Mouse (Mus musculus) myocyte (in vitro differentiated cells): Measurements from ENCODE around the gene Gm28038. TPM values are rescaled to one million over a fixed set of nuclear protein-coding genes. Genes with fewer than 3 reads are reported as not detected.
A peak's percentile ranks its signal among the peaks of the same experiment; 100 is the strongest.

Source experiments
- H3K27me3 ChIP-seq: one replicate; pipeline ENCODE4 v1.6.1; 2011; ENCODE audit not compliant: control insufficient read depth, insufficient read depth, insufficient read length
- H3K36me3 ChIP-seq: one replicate; pipeline ENCODE4 v1.6.1; 2011; ENCODE audit not compliant: control insufficient read depth, insufficient read depth
- H3K4me2 ChIP-seq: one replicate; pipeline ENCODE4 v1.6.1; 2011; ENCODE audit warnings: low read depth, control low read depth
- H3K4me3 ChIP-seq: one replicate; pipeline ENCODE4 v1.5.1; 2011; ENCODE audit warnings: mild to moderate bottlenecking, control low read depth, moderate library complexity
- H3K79me2 ChIP-seq: one replicate; pipeline ENCODE4 v1.6.1; 2011; ENCODE audit not compliant: control insufficient read depth, insufficient read depth
- H3ac ChIP-seq: one replicate; pipeline ENCODE4 v1.6.1; 2011; ENCODE audit not compliant: control insufficient read depth, insufficient read length
- CEBPB ChIP-seq: IDR thresholded peaks from 2 replicates; pipeline ENCODE4 v1.6.1; 2011; ENCODE audit warnings: mild to moderate bottlenecking, moderate library complexity; ENCODE audit not compliant: poor library complexity, insufficient read depth, severe bottlenecking
- E2F4 ChIP-seq: IDR thresholded peaks from one replicate; pipeline ENCODE4 v1.6.1; 2011; ENCODE audit warnings: mild to moderate bottlenecking, control low read depth, moderate library complexity; ENCODE audit not compliant: insufficient read depth
- MAX ChIP-seq: IDR thresholded peaks from one replicate; pipeline ENCODE4 v1.6.1; 2011; ENCODE audit warnings: low read depth, mild to moderate bottlenecking, control low read depth
- MYOD1 ChIP-seq, 3 experiments: IDR thresholded peaks; one replicate each; pipeline ENCODE4 v1.6.1; 2011; ENCODE audit warnings: control low read depth in 2 of 3, low read depth in 2 of 3, mild to moderate bottlenecking in 2 of 3, moderate library complexity in 1 of 3; ENCODE audit not compliant: insufficient read length in 2 of 3, control insufficient read depth in 1 of 3
- MYOG ChIP-seq, 3 experiments: IDR thresholded peaks; one replicate each; pipeline ENCODE4 v1.6.1; 2011; ENCODE audit warnings: control low read depth in 2 of 3, low read depth in 2 of 3, mild to moderate bottlenecking in 2 of 3; ENCODE audit not compliant: insufficient read length in 2 of 3, control insufficient read depth in 1 of 3, insufficient read depth in 1 of 3
- POLR2A ChIP-seq: IDR thresholded peaks from one replicate; pipeline ENCODE4 v1.6.1; 2011; ENCODE audit warnings: low read depth, mild to moderate bottlenecking, control low read depth, moderate library complexity; ENCODE audit not compliant: insufficient read length
- POLR2AphosphoS2 ChIP-seq: IDR thresholded peaks from one replicate; pipeline ENCODE4 v1.6.1; 2011; ENCODE audit warnings: low read depth, control low read depth; ENCODE audit not compliant: insufficient read length
- REST ChIP-seq: IDR thresholded peaks from one replicate; pipeline ENCODE4 v1.6.1; 2011; ENCODE audit warnings: mild to moderate bottlenecking, control low read depth, moderate library complexity; ENCODE audit not compliant: insufficient read depth, insufficient read length
- SRF ChIP-seq: IDR thresholded peaks from one replicate; pipeline ENCODE4 v1.6.1; 2011; ENCODE audit warnings: low read depth; ENCODE audit not compliant: control insufficient read depth, insufficient read length
- TCF12 ChIP-seq: IDR thresholded peaks from one replicate; pipeline ENCODE4 v1.6.1; 2011; ENCODE audit warnings: mild to moderate bottlenecking, control low read depth; ENCODE audit not compliant: poor library complexity, insufficient read depth, severe bottlenecking
- TCF3 ChIP-seq: IDR thresholded peaks from one replicate; pipeline ENCODE4 v1.6.1; 2011; ENCODE audit warnings: low read depth, control low read depth; ENCODE audit not compliant: insufficient read length
- USF1 ChIP-seq: IDR thresholded peaks from one replicate; pipeline ENCODE4 v1.6.1; 2011; ENCODE audit warnings: low read depth, mild to moderate bottlenecking, control low read depth, moderate library complexity
- polyA plus RNA-seq: library from polyadenylated mRNA; unstranded; fragments of >200 nt; fragmentation: generic; extraction: Trizol; gene quantifications from one replicate; pipeline ENCODE4 v1.2.1, GENCODE M21; 2012; ENCODE audit warnings: missing spikeins

The Gm28038 gene
- polyA plus RNA-seq, 1 experiment = not detected

- Histone ChIP-seq H3ac (no peak overlapping the region), H3K27me3 (no peaks in the 10 kb centered on the region), H3K4me2 (peak overlapping the region; percentile 94), H3K36me3 (peaks cover 15% of the 10 kb centered on the region), H3K79me2 (peaks cover 67% of the 10 kb centered on the region), H3K4me3 (peak overlapping the region; percentile 78)
- no peak for TF ChIP-seq POLR2AphosphoS2
- TF ChIP-seq TCF12 = no peak
- TF ChIP-seq MYOG (IDR thresholded peaks at IDR 0.05; ENCODE audit: control insufficient read depth in 1 of 3, insufficient read depth in 1 of 3, insufficient read length in 2 of 3, low read depth in 2 of 3) = peak in 1 of 3 experiments; percentile 36
- TF ChIP-seq POLR2A = no peak
- TF ChIP-seq CEBPB = no peak
- no peak for TF ChIP-seq REST
These were observed 41.1 kb upstream of the Gm28038 start for GRCm38 (mm10) chr2:30239777-30240176.

- Histone ChIP-seq H3K79me2 (peaks cover 71% of the 10 kb centered on the region), H3K4me3 (peak within 1 kb of the TSS; percentile 78), H3K4me2 (peak within 1 kb of the TSS; percentile 94), H3ac (no peak within 1 kb of the TSS), H3K27me3 (no peaks in the 10 kb centered on the region), H3K36me3 (peaks cover 15% of the 10 kb centered on the region)
- TF ChIP-seq POLR2A (no peak), TCF12 (no peak), SRF (no peak), REST (no peak), USF1 (no peak), CEBPB (no peak), POLR2AphosphoS2 (no peak), TCF3 (no peak), MYOD1 (IDR thresholded peaks at IDR 0.05; ENCODE audit: control insufficient read depth in 1 of 3, insufficient read length in 2 of 3, low read depth in 2 of 3) (no peak), E2F4 (no peak), MAX (no peak), MYOG (IDR thresholded peaks at IDR 0.05; ENCODE audit: control insufficient read depth in 1 of 3, insufficient read depth in 1 of 3, insufficient read length in 2 of 3, low read depth in 2 of 3) (no peak)
These were observed 40.6 kb upstream of the Gm28038 start, which contains the start of gene Gm28035 for GRCm38 (mm10) chr2:30240267-30240666. Gene Gm28035 (plus strand): TSS chr2:30240567.

GRCm38 (mm10) chr2:30242509-30242908 lies 38.3 kb upstream of the Gm28038 start:
- no peak overlapping the region for H3K4me2 ChIP-seq
- no peak overlapping the region for H3K4me3 ChIP-seq
- H3K36me3 ChIP-seq = peaks cover 15% of the 10 kb centered on the region
- H3K79me2 ChIP-seq = peaks cover 91% of the 10 kb centered on the region
- H3K27me3 ChIP-seq = no peaks in the 10 kb centered on the region
- H3ac ChIP-seq = no peak overlapping the region
- no peak for TF ChIP-seq MAX
- no peak for TF ChIP-seq E2F4
- TF ChIP-seq REST = no peak
- TF ChIP-seq USF1 = no peak
- TF ChIP-seq POLR2A = no peak
- no peak for TF ChIP-seq MYOD1 (IDR thresholded peaks at IDR 0.05; ENCODE audit: control insufficient read depth in 1 of 3, insufficient read length in 2 of 3, low read depth in 2 of 3)
- TF ChIP-seq TCF12 = no peak
- TF ChIP-seq TCF3 = no peak
- no peak for TF ChIP-seq CEBPB
- no peak for TF ChIP-seq MYOG (IDR thresholded peaks at IDR 0.05; ENCODE audit: control insufficient read depth in 1 of 3, insufficient read depth in 1 of 3, insufficient read length in 2 of 3, low read depth in 2 of 3)
- no peak for TF ChIP-seq POLR2AphosphoS2

- TF ChIP-seq SRF (no peak), TCF3 (no peak), REST (no peak), USF1 (no peak), MYOG (IDR thresholded peaks at IDR 0.05; ENCODE audit: control insufficient read depth in 1 of 3, insufficient read depth in 1 of 3, insufficient read length in 2 of 3, low read depth in 2 of 3) (no peak), TCF12 (no peak), MYOD1 (IDR thresholded peaks at IDR 0.05; ENCODE audit: control insufficient read depth in 1 of 3, insufficient read length in 2 of 3, low read depth in 2 of 3) (no peak), E2F4 (no peak)
- Histone ChIP-seq H3K4me3 (no peak overlapping the region), H3K27me3 (no peaks in the 10 kb centered on the region), H3K4me2 (no peak overlapping the region), H3K79me2 (peaks cover 93% of the 10 kb centered on the region), H3ac (no peak overlapping the region), H3K36me3 (peaks cover 21% of the 10 kb centered on the region)
These were observed 37.5 kb upstream of the Gm28038 start for GRCm38 (mm10) chr2:30243391-30243790.

GRCm38 (mm10) chr2:30244595-30245178 lies 36.2 kb upstream of the Gm28038 start:
- no peak for TF ChIP-seq CEBPB
- TF ChIP-seq MYOD1 (IDR thresholded peaks at IDR 0.05; ENCODE audit: control insufficient read depth in 1 of 3, insufficient read length in 2 of 3, low read depth in 2 of 3) = no peak
- no peak for TF ChIP-seq POLR2A
- TF ChIP-seq USF1 = no peak
- no peak for TF ChIP-seq TCF12
- TF ChIP-seq MYOG (IDR thresholded peaks at IDR 0.05; ENCODE audit: control insufficient read depth in 1 of 3, insufficient read depth in 1 of 3, insufficient read length in 2 of 3, low read depth in 2 of 3) = no peak
- no peak for TF ChIP-seq MAX
- no peak for TF ChIP-seq E2F4
- no peak for TF ChIP-seq POLR2AphosphoS2
- TF ChIP-seq SRF = no peak
- no peak for TF ChIP-seq REST
- TF ChIP-seq TCF3 = no peak
- Histone ChIP-seq H3K27me3 (no peaks in the 10 kb centered on the region), H3K4me2 (no peak overlapping the region), H3K36me3 (peaks cover 27% of the 10 kb centered on the region), H3K4me3 (no peak overlapping the region), H3ac (no peak overlapping the region), H3K79me2 (peaks cover 93% of the 10 kb centered on the region)
